Mouse (Mus musculus) heart, postnatal 4 days (tissue): ENCODE results near the gene Gm14743. TPM values are rescaled to one million over a fixed set of nuclear protein-coding genes. Genes with fewer than 3 reads are reported as not detected.
"Not testable (repeated sequence)": the region's sequence is repeated elsewhere in the genome, so short reads cannot be mapped to it uniquely, and the experiment has no call there.

Experiments
- DNase-seq: peaks from one replicate; pipeline ENCODE4 v3.0.0; 2021
- total RNA-seq, 2 experiments: library from RNA; stranded (reverse); gene quantifications; 2 replicates each; pipeline ENCODE4 v1.2.3; 2021

The Gm14743 gene
- total RNA-seq = not detected

- not testable (repeated sequence) for DNase-seq
These were observed at the start of gene Gm14743 for GRCm38 (mm10) chrX:78245821-78246220. TSS of gene Gm14743 (minus strand) at chrX:78245921.

GRCm38 (mm10) chrX:78202829-78203228 lies 42.9 kb downstream of the Gm14743 start:
- no peak for DNase-seq

GRCm38 (mm10) chrX:78202220-78202619 lies 43.5 kb downstream of the Gm14743 start:
- not testable (repeated sequence) for DNase-seq

Other genes with a start within 250 kb of the Gm14743 start
- not detected for gene Obp1a, start 154.5 kb downstream of the Gm14743 start, total RNA-seq
- gene Gm5938, start 120.5 kb downstream of the Gm14743 start, total RNA-seq = not detected
- not detected for gene Obp1b, start 59.1 kb downstream of the Gm14743 start, total RNA-seq
- gene 4930480E11Rik, start 123.7 kb upstream of the Gm14743 start, total RNA-seq = not detected